Mouse (Mus musculus) hindbrain, embryonic 11.5 days (tissue): ENCODE measurements at regions not wholly inside any gene's neighbourhood (a gene's known extent, or its start where the extent isn't known, plus 50 kb on each side); places are given as distances from the start of the nearest gene placed in this dataset.

Source experiments
- ATAC-seq: fragments of 200-750 bp; cut with Nextera tagmentation; 2 replicates; pipeline ENCODE4 v1.8.0; 2017; ENCODE audit warnings: mild to moderate bottlenecking, moderate TSS enrichment, moderate library complexity; ENCODE audit not compliant: low FRiP score
- DNase-seq: peaks from one replicate; pipeline ENCODE4 v3.0.0-alpha.2; 2015; ENCODE audit warnings: low spot score
- H3K27ac ChIP-seq: fragments of 300-500 bp; sonication (generic); 2 replicates; pipeline ENCODE4 v1.5.1; 2014; ENCODE audit warnings: mild to moderate bottlenecking, low read depth, low read length
- H3K27me3 ChIP-seq: fragments of 300-500 bp; sonication (generic); 2 replicates; pipeline ENCODE4 v1.6.1; 2014; ENCODE audit warnings: mild to moderate bottlenecking, low read length, moderate library complexity, mixed read lengths; ENCODE audit not compliant: control insufficient read depth, insufficient read depth
- H3K36me3 ChIP-seq: fragments of 300-500 bp; sonication (generic); 2 replicates; pipeline ENCODE4 v1.6.1; 2014; ENCODE audit warnings: mild to moderate bottlenecking, low read length, moderate library complexity, mixed read lengths; ENCODE audit not compliant: control insufficient read depth, insufficient read depth
- H3K4me1 ChIP-seq: fragments of 300-500 bp; sonication (generic); replicated peaks from 2 replicates; pipeline ENCODE4 v1.6.1; 2014; ENCODE audit warnings: low read length, mixed read lengths; ENCODE audit not compliant: control insufficient read depth, insufficient read depth
- H3K4me2 ChIP-seq: fragments of 300-500 bp; sonication (generic); replicated peaks from 2 replicates; pipeline ENCODE4 v1.6.1; 2014; ENCODE audit warnings: mild to moderate bottlenecking, low read depth, low read length
- H3K4me3 ChIP-seq: fragments of 300-500 bp; sonication (generic); 2 replicates; pipeline ENCODE4 v1.5.1; 2014; ENCODE audit warnings: low read depth, low read length
- H3K9ac ChIP-seq: fragments of 300-500 bp; sonication (generic); 2 replicates; pipeline ENCODE4 v1.6.1; 2014; ENCODE audit warnings: low read depth, low read length
- H3K9me3 ChIP-seq: fragments of 300-500 bp; sonication (generic); 2 replicates; pipeline ENCODE4 v1.6.1; 2016; ENCODE audit warnings: low read length; ENCODE audit not compliant: control insufficient read depth
- WGBS: fragments of 180-500 bp; shearing (Covaris S2); extraction: QIAGEN DNeasy Blood & Tissue Kit; methylation state at CpG from one replicate; pipeline ENCODE4 v1.1.7; 2014; 5-methylcytosine and 5-hydroxymethylcytosine counted together

DNA sequence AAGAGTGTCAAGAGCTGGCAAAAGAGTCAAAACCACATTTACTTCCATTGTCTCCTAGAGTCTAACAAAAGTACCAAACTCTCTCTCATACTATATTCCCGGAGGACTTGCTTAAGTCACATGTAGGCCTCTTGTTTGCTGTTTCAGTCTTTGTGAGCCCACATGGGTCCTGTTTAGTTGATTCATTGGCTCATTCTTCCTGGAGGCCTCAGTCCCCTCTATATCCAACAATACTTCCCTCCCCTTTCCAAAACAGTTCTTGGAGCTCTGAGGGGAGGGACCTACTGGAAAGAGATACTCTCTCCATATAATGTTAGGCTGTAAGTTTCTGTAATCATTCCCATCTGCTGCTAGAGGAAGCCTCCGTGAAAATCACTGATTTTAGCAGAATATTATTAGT lies 1171.8 kb downstream of the Tbl1xr1 start:
- Histone ChIP-seq H3K27me3 (no peaks in the 10 kb centered on the region), H3K4me3 (no peak overlapping the region), H3K4me2 (no peak overlapping the region), H3K9ac (no peak overlapping the region), H3K36me3 (no peaks in the 10 kb centered on the region), H3K9me3 (no peaks in the 10 kb centered on the region), H3K27ac (no peak overlapping the region), H3K4me1 (no peaks in the 10 kb centered on the region)
- DNase-seq (no peak), ATAC-seq (no peak)
- WGBS, result 91% methylated on average over 2 of the region's 2 CpGs

DNA sequence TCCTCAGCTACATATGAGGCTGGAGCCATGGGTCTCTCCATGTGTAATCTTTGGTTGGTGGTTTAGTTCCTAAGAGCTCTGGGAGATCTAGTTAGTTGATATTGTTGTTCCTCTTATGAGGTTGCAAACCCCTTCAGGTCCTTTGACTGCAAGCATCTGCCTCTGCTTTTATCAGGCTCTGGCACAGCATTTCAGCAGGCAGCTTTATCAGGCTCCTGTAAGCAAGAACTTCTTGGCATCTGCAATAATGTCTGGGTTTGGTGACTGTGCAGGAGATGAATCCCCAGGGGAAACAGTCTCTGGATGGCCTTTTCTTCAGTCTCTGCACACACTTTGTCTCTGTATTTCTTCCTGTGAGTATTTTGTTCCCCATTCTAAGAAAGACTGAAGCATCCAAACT lies 1175.7 kb downstream of the Tbl1xr1 start:
- Histone ChIP-seq H3K4me2 (no peak overlapping the region), H3K27me3 (no peaks in the 10 kb centered on the region), H3K9ac (no peak overlapping the region), H3K4me1 (no peaks in the 10 kb centered on the region), H3K9me3 (no peaks in the 10 kb centered on the region), H3K4me3 (no peak overlapping the region), H3K27ac (no peak overlapping the region), H3K36me3 (no peaks in the 10 kb centered on the region)
- ATAC-seq, result no peak
- DNase-seq, result no peak

- no peaks in the 10 kb centered on the region for H3K27me3 ChIP-seq
Observed at GRCm38 (mm10) chr3:23298818-23299217, 1222.4 kb downstream of the Tbl1xr1 start.

DNA sequence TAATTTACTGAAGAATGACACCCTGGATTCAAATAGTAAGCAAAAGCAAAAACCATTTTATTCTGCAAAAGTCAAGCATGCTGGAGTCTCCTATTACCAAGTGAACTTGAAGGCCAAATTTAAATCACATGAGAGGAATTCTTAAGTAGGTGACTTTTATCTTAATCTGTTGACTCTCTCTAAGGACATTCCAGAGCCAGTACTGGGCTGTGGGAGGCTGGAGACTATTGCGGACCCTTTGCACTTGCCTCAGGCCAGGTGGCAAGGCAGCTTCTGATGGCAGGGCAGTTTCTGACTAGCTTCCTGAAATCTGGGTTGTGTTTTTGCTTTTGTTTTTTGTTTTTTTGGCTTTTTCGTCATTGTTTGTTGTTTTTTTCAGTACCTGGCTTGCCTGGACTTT lies 1257.8 kb downstream of the Tbl1xr1 start:
- Histone ChIP-seq H3K9me3 (no peaks in the 10 kb centered on the region), H3K27ac (no peak overlapping the region), H3K9ac (no peak overlapping the region), H3K27me3 (no peaks in the 10 kb centered on the region), H3K4me1 (no peaks in the 10 kb centered on the region), H3K4me2 (no peak overlapping the region), H3K4me3 (no peak overlapping the region), H3K36me3 (no peaks in the 10 kb centered on the region)
- ATAC-seq, result no peak
- 84% methylated on average over 2 of the region's 2 CpGs for WGBS
- DNase-seq, result no peak

More at GRCm38 (mm10) chr3:23298818-23299217, 1222.4 kb downstream of the Tbl1xr1 start:
- WGBS, result 88% methylated on average over 7 of the region's 7 CpGs
- no peak overlapping the region for H3K4me2 ChIP-seq
- DNase-seq, result no peak
- no peak overlapping the region for H3K4me3 ChIP-seq
- H3K9ac ChIP-seq, result no peak overlapping the region
- H3K27ac ChIP-seq, result no peak overlapping the region
- ATAC-seq, result no peak
- H3K9me3 ChIP-seq, result no peaks in the 10 kb centered on the region
- H3K36me3 ChIP-seq, result no peaks in the 10 kb centered on the region
- no peaks in the 10 kb centered on the region for H3K4me1 ChIP-seq

DNA sequence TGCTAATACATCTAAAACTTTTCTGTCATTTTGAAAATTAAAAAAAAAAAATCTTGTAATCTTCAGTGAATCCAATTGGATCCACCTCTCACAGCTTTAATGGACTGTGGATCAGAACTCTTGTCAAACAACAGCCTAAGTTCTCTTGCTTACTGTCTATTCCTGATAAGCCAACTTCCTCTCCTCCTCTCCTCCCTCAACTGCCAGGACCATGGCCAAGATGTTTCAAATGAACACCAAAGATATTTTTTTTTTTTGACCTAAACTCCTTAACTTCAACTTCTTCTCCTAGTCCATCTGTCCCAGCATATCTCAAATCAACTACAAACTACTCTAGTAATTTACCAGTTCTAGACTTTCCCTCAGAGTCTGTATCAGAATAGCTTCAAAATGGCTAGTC lies 1258.5 kb downstream of the Tbl1xr1 start:
- DNase-seq (no peak), ATAC-seq (no peak)
- no peaks in the 10 kb centered on the region for H3K27me3 ChIP-seq
- no peak overlapping the region for H3K4me3 ChIP-seq
- no peak overlapping the region for H3K4me2 ChIP-seq
- no peak overlapping the region for H3K9ac ChIP-seq
- H3K9me3 ChIP-seq, result no peaks in the 10 kb centered on the region
- no peaks in the 10 kb centered on the region for H3K4me1 ChIP-seq
- no peaks in the 10 kb centered on the region for H3K36me3 ChIP-seq
- H3K27ac ChIP-seq, result no peak overlapping the region

DNA sequence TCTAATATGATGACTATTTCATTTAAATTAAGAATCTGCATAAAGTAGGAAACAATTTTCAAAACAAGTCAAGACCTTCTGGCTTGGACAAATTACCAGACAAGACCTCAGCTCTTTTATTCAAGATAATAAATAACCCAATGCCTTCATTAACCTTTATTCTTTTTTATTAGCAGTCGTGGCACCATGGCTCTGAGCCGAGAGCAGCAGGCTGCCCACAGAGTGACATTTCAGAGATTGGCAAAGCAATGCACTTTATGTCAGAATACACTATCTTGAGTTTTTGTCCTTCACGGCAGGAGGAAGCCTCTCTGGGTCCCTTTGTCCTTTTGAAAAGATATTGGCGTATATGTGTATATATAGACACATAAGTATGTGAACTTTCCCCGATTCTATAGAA lies 1297.9 kb downstream of the Tbl1xr1 start:
- H3K4me1 ChIP-seq, result no peaks in the 10 kb centered on the region
- no peaks in the 10 kb centered on the region for H3K9me3 ChIP-seq
- WGBS, result 81% methylated on average over 5 of the region's 5 CpGs
- H3K4me3 ChIP-seq, result no peak overlapping the region
- H3K4me2 ChIP-seq, result no peak overlapping the region
- H3K27ac ChIP-seq, result no peak overlapping the region
- H3K9ac ChIP-seq, result no peak overlapping the region
- H3K36me3 ChIP-seq, result no peaks in the 10 kb centered on the region
- no peaks in the 10 kb centered on the region for H3K27me3 ChIP-seq
- DNase-seq (no peak), ATAC-seq (no peak)

- H3K4me3 ChIP-seq, result no peak overlapping the region
- no peak overlapping the region for H3K4me2 ChIP-seq
- no peaks in the 10 kb centered on the region for H3K4me1 ChIP-seq
- H3K36me3 ChIP-seq, result no peaks in the 10 kb centered on the region
- no peak for ATAC-seq
- WGBS, result 70% methylated on average over 1 of the region's 1 CpGs
- H3K9me3 ChIP-seq, result no peaks in the 10 kb centered on the region
- H3K27me3 ChIP-seq, result no peaks in the 10 kb centered on the region
- no peak for DNase-seq
- no peak overlapping the region for H3K9ac ChIP-seq
- H3K27ac ChIP-seq, result no peak overlapping the region
Observed at GRCm38 (mm10) chr3:23404877-23405276, 1328.4 kb downstream of the Tbl1xr1 start.

- ATAC-seq, result no peak
- H3K4me3 ChIP-seq, result no peak overlapping the region
- no peak overlapping the region for H3K9ac ChIP-seq
- no peak overlapping the region for H3K27ac ChIP-seq
- DNase-seq, result peak; percentile 14
- no peaks in the 10 kb centered on the region for H3K9me3 ChIP-seq
- no peaks in the 10 kb centered on the region for H3K27me3 ChIP-seq
- H3K36me3 ChIP-seq, result no peaks in the 10 kb centered on the region
- H3K4me1 ChIP-seq, result no peaks in the 10 kb centered on the region
- no peak overlapping the region for H3K4me2 ChIP-seq
Observed at GRCm38 (mm10) chr3:23409431-23409830, 1333.0 kb downstream of the Tbl1xr1 start.

GRCm38 (mm10) chr3:23426956-23427355 lies 1350.5 kb downstream of the Tbl1xr1 start:
- H3K36me3 ChIP-seq, result no peaks in the 10 kb centered on the region
- ATAC-seq, result no peak
- no peaks in the 10 kb centered on the region for H3K9me3 ChIP-seq
- H3K4me3 ChIP-seq, result no peak overlapping the region
- H3K4me1 ChIP-seq, result no peaks in the 10 kb centered on the region
- H3K4me2 ChIP-seq, result no peak overlapping the region
- no peak overlapping the region for H3K27ac ChIP-seq
- H3K9ac ChIP-seq, result no peak overlapping the region
- WGBS, result 83% methylated on average over 3 of the region's 3 CpGs
- no peaks in the 10 kb centered on the region for H3K27me3 ChIP-seq
- no peak for DNase-seq
